Mouse (Mus musculus) ovary, adult 18-20 months (tissue): Measurements from ENCODE around the gene Plvap.
"Not testable (repeated sequence)": the region's sequence is repeated elsewhere in the genome, so short reads cannot be mapped to it uniquely, and the experiment has no call there.

Source experiments
- DNase-seq: peaks from one replicate; pipeline ENCODE4 v3.0.0; 2022; ENCODE audit warnings: low spot score, mixed read lengths

Gene Plvap

GRCm38 (mm10) chr8:71511644-71512043 lies at the start of gene Plvap:
Plvap (minus strand) TSS chr8:71511752.
- no peak for DNase-seq

GRCm38 (mm10) chr8:71560765-71561164 lies 49.2 kb upstream of the Plvap start:
- no peak for DNase-seq

GRCm38 (mm10) chr8:71560071-71560470 lies 48.5 kb upstream of the Plvap start:
- no peak for DNase-seq

- peak; percentile 83 for DNase-seq
Measured at GRCm38 (mm10) chr8:71558958-71559690, 47.6 kb upstream of the Plvap start.

GRCm38 (mm10) chr8:71558071-71558957 lies 46.8 kb upstream of the Plvap start, which contains the start of gene Tmem221:
Tmem221 (minus strand) TSS chr8:71558871.
- DNase-seq: no peak

GRCm38 (mm10) chr8:71554644-71555043 lies 43.1 kb upstream of the Plvap start:
- DNase-seq: no peak

GRCm38 (mm10) chr8:71554001-71554400 lies 42.4 kb upstream of the Plvap start:
- DNase-seq: no peak

GRCm38 (mm10) chr8:71552770-71553169 lies 41.2 kb upstream of the Plvap start:
- DNase-seq: no peak

GRCm38 (mm10) chr8:71550754-71551153 lies 39.2 kb upstream of the Plvap start:
- no peak for DNase-seq

GRCm38 (mm10) chr8:71547590-71547989 lies 36.0 kb upstream of the Plvap start:
- no peak for DNase-seq

- no peak for DNase-seq
Measured at GRCm38 (mm10) chr8:71545053-71545452, 33.5 kb upstream of the Plvap start.

- DNase-seq: no peak
Measured at GRCm38 (mm10) chr8:71543755-71544154, 32.2 kb upstream of the Plvap start.

- peak; percentile 98 for DNase-seq
Measured at GRCm38 (mm10) chr8:71542632-71543343, 31.2 kb upstream of the Plvap start, which contains the start of gene Mvb12a. Mvb12a (plus strand) TSS chr8:71542922.

GRCm38 (mm10) chr8:71537028-71537867 lies 25.7 kb upstream of the Plvap start, which contains the start of gene Bst2:
Bst2 (minus strand) TSS chr8:71537456.
- peak; percentile 89 for DNase-seq

GRCm38 (mm10) chr8:71535663-71536062 lies 24.1 kb upstream of the Plvap start:
- peak; percentile 49 for DNase-seq

GRCm38 (mm10) chr8:71534263-71534810 lies 22.8 kb upstream of the Plvap start:
- DNase-seq: no peak

- not testable (repeated sequence) for DNase-seq
Measured at GRCm38 (mm10) chr8:71530735-71531467, 19.3 kb upstream of the Plvap start.

GRCm38 (mm10) chr8:71528362-71529073 lies 17.0 kb upstream of the Plvap start:
- DNase-seq: no peak

- DNase-seq: no peak
Measured at GRCm38 (mm10) chr8:71527162-71527870, 15.8 kb upstream of the Plvap start.
